Mouse (Mus musculus): ENCODE results near the gene Strip2. TPM values are rescaled to one million over a fixed set of nuclear protein-coding genes. Genes with fewer than 3 reads are reported as not detected.

The Strip2 gene
- total and polyA plus RNA-seq, 2 experiments from 2014 or later = 61.8 to 168 TPM

DNA sequence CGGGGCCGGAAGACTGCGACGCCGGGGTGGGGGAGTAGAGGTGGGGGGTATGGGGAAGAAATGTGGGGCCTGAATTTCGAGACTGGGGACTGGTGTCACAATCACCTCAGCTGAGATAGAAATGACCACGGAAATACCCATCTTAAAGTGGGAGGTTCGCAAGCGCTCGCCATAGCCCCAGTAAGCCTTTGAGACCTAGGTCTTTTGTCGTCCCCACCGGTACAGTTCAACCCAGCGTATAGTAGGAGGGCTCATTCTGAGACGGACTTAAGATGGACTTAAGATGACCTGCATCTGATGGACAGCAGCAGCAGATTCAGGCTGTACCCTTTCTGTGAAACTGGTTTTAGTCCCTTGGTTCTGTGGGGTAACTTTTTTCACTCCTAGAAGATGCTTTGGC is 68.7 kb downstream of the Strip2 start:
- TF ChIP-seq CTCF (IDR thresholded peaks at IDR 0.05; ENCODE audit: low read depth) (no peak), EP300 (IDR thresholded peaks at IDR 0.05; ENCODE audit: low read depth) (no peak)
- H3K9ac ChIP-seq (replicated peaks; ENCODE audit: low read depth, low read length) = peak overlapping the region; percentile 46; the same call in 1 of the 2 replicates
- no peaks in the 10 kb centered on the region for H3K27me3 ChIP-seq (ENCODE audit: control insufficient read depth, insufficient read depth, low read length)
- peak overlapping the region; percentile 78 for H3K4me2 ChIP-seq (ENCODE audit: low read depth, low read length)
- H3K36me3 ChIP-seq (replicated peaks; ENCODE audit: control insufficient read depth, insufficient read depth, low read length) = no peaks in the 10 kb centered on the region
- peak overlapping the region; percentile 57 for H3K4me3 ChIP-seq (ENCODE audit: low read depth, low read length)
- DNase-seq (ENCODE audit: low spot score) (no peak), ATAC-seq (ENCODE audit: insufficient read depth, low read depth) (peak; percentile 25; the same call in 1 of the 2 replicates)
- no peak overlapping the region for H3K27ac ChIP-seq (ENCODE audit: low read depth)
- WGBS = 1% methylated on average over 14 of the region's 14 CpGs
- H3K9me3 ChIP-seq (replicated peaks; ENCODE audit: control insufficient read depth, low read length) = no peaks in the 10 kb centered on the region
- no peaks in the 10 kb centered on the region for H3K4me1 ChIP-seq (ENCODE audit: control insufficient read depth, insufficient read depth)

DNA sequence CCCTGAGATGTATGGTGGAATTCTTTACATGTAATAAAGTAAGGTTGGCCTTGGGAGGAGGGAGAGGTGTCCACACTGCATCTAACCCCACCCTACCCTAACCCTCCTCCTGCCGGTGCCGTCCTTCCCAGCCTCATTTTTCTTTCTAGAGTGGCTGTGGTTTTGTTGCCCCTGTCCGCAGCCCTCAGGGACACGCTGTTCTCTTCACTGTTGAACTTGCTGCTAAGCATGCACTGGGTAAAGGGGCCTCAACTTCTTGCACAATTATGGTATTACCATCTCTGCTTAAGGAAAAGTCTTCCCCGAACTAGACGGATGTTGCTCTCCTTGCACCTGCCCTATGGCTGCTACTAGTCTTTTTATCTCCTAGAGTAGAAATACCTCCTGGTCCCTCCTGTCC is 69.2 kb downstream of the Strip2 start:
- Histone ChIP-seq H3K36me3 (replicated peaks; ENCODE audit: control insufficient read depth, insufficient read depth, low read length) (no peaks in the 10 kb centered on the region), H3K9ac (replicated peaks; ENCODE audit: low read depth, low read length) (no peak overlapping the region)
- 55% methylated on average over 6 of the region's 6 CpGs for WGBS

GRCm38 (mm10) chr6:29987246-29987645 is 70.4 kb downstream of the Strip2 start:
- Histone ChIP-seq H3K27me3 (ENCODE audit: control insufficient read depth, insufficient read depth, low read length) (no peaks in the 10 kb centered on the region), H3K4me3 (ENCODE audit: low read depth, low read length) (no peak overlapping the region), H3K4me1 (ENCODE audit: control insufficient read depth, insufficient read depth) (no peaks in the 10 kb centered on the region), H3K36me3 (replicated peaks; ENCODE audit: control insufficient read depth, insufficient read depth, low read length) (no peaks in the 10 kb centered on the region), H3K27ac (ENCODE audit: low read depth) (no peak overlapping the region), H3K4me2 (ENCODE audit: low read depth, low read length) (no peak overlapping the region), H3K9ac (replicated peaks; ENCODE audit: low read depth, low read length) (no peak overlapping the region), H3K9me3 (replicated peaks; ENCODE audit: control insufficient read depth, low read length) (no peaks in the 10 kb centered on the region)
- WGBS = 52% methylated on average over 3 of the region's 3 CpGs
- no peak for ATAC-seq (ENCODE audit: insufficient read depth, low read depth)
- no peak for DNase-seq (ENCODE audit: low spot score)
- no peak for TF ChIP-seq CTCF (IDR thresholded peaks at IDR 0.05; ENCODE audit: low read depth)
- no peak for TF ChIP-seq EP300 (IDR thresholded peaks at IDR 0.05; ENCODE audit: low read depth)

More for the DNA sequence above, 69.2 kb downstream of the Strip2 start:
- ATAC-seq (ENCODE audit: insufficient read depth, low read depth) (no peak), DNase-seq (ENCODE audit: low spot score) (no peak)
- H3K27me3 ChIP-seq (ENCODE audit: control insufficient read depth, insufficient read depth, low read length) = no peaks in the 10 kb centered on the region
- no peaks in the 10 kb centered on the region for H3K4me1 ChIP-seq (ENCODE audit: control insufficient read depth, insufficient read depth)
- H3K9me3 ChIP-seq (replicated peaks; ENCODE audit: control insufficient read depth, low read length) = no peaks in the 10 kb centered on the region
- H3K27ac ChIP-seq (ENCODE audit: low read depth) = no peak overlapping the region
- TF ChIP-seq EP300 (IDR thresholded peaks at IDR 0.05; ENCODE audit: low read depth) (no peak), CTCF (IDR thresholded peaks at IDR 0.05; ENCODE audit: low read depth) (no peak)
- H3K4me3 ChIP-seq (ENCODE audit: low read depth, low read length) = no peak overlapping the region
- peak overlapping the region; percentile 78; the same call in 1 of the 2 replicates for H3K4me2 ChIP-seq (ENCODE audit: low read depth, low read length)

GRCm38 (mm10) chr6:29998140-29998539 is 81.3 kb downstream of the Strip2 start:
- Histone ChIP-seq H3K4me2 (ENCODE audit: low read depth, low read length) (no peak overlapping the region), H3K27me3 (ENCODE audit: control insufficient read depth, insufficient read depth, low read length) (no peaks in the 10 kb centered on the region), H3K4me3 (ENCODE audit: low read depth, low read length) (no peak overlapping the region), H3K9ac (replicated peaks; ENCODE audit: low read depth, low read length) (no peak overlapping the region), H3K4me1 (ENCODE audit: control insufficient read depth, insufficient read depth) (no peaks in the 10 kb centered on the region), H3K36me3 (replicated peaks; ENCODE audit: control insufficient read depth, insufficient read depth, low read length) (no peaks in the 10 kb centered on the region), H3K9me3 (replicated peaks; ENCODE audit: control insufficient read depth, low read length) (no peaks in the 10 kb centered on the region), H3K27ac (ENCODE audit: low read depth) (no peak overlapping the region)
- no peak for DNase-seq (ENCODE audit: low spot score)
- no peak for TF ChIP-seq EP300 (IDR thresholded peaks at IDR 0.05; ENCODE audit: low read depth)
- no peak for TF ChIP-seq CTCF (IDR thresholded peaks at IDR 0.05; ENCODE audit: low read depth)
- WGBS = 71% methylated on average over 9 of the region's 9 CpGs
- ATAC-seq (ENCODE audit: insufficient read depth, low read depth) = no peak

DNA sequence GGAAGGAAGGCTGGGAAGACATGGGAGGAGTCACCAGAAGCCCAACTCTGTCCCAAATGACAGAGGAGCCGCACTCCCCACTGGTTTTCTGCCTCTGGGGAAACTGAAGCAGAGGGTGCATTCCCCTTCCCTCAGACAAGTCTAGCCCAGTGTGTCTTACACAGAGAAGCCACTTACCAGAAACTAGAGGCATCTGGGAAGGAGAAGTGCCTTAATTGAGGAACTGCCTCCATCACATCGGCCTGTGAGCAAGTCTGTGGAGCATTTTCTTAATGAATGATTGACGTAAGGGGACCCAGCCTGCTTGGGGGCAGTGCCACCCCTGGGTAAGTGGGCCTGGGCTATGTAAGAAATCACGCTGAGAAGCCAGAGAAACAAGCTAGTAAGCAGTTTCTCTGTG is 82.0 kb downstream of the Strip2 start:
- WGBS = 65% methylated on average over 4 of the region's 4 CpGs
- ATAC-seq (ENCODE audit: insufficient read depth, low read depth) = no peak
- H3K36me3 ChIP-seq (replicated peaks; ENCODE audit: control insufficient read depth, insufficient read depth, low read length) = no peaks in the 10 kb centered on the region

GRCm38 (mm10) chr6:30002628-30003027 is 85.8 kb downstream of the Strip2 start:
- no peak overlapping the region for H3K4me3 ChIP-seq (ENCODE audit: low read depth, low read length)
- ATAC-seq (ENCODE audit: insufficient read depth, low read depth) (no peak), DNase-seq (ENCODE audit: low spot score) (no peak)
- TF ChIP-seq EP300 (IDR thresholded peaks at IDR 0.05; ENCODE audit: low read depth) = no peak
- TF ChIP-seq CTCF (IDR thresholded peaks at IDR 0.05; ENCODE audit: low read depth) = no peak
- no peaks in the 10 kb centered on the region for H3K4me1 ChIP-seq (ENCODE audit: control insufficient read depth, insufficient read depth)
- H3K4me2 ChIP-seq (ENCODE audit: low read depth, low read length) = no peak overlapping the region
- H3K27me3 ChIP-seq (ENCODE audit: control insufficient read depth, insufficient read depth, low read length) = no peaks in the 10 kb centered on the region
- H3K27ac ChIP-seq (ENCODE audit: low read depth) = no peak overlapping the region
- no peak overlapping the region for H3K9ac ChIP-seq (replicated peaks; ENCODE audit: low read depth, low read length)
- 66% methylated on average over 9 of the region's 9 CpGs for WGBS
- no peaks in the 10 kb centered on the region for H3K36me3 ChIP-seq (replicated peaks; ENCODE audit: control insufficient read depth, insufficient read depth, low read length)
- no peaks in the 10 kb centered on the region for H3K9me3 ChIP-seq (replicated peaks; ENCODE audit: control insufficient read depth, low read length)

More for the DNA sequence above, 82.0 kb downstream of the Strip2 start:
- H3K9me3 ChIP-seq (replicated peaks; ENCODE audit: control insufficient read depth, low read length) = no peaks in the 10 kb centered on the region
- no peak for DNase-seq (ENCODE audit: low spot score)
- H3K4me1 ChIP-seq (ENCODE audit: control insufficient read depth, insufficient read depth) = no peaks in the 10 kb centered on the region
- H3K9ac ChIP-seq (replicated peaks; ENCODE audit: low read depth, low read length) = no peak overlapping the region
- H3K4me3 ChIP-seq (ENCODE audit: low read depth, low read length) = no peak overlapping the region
- no peak for TF ChIP-seq EP300 (IDR thresholded peaks at IDR 0.05; ENCODE audit: low read depth)
- TF ChIP-seq CTCF (IDR thresholded peaks at IDR 0.05; ENCODE audit: low read depth) = no peak
- no peak overlapping the region for H3K27ac ChIP-seq (ENCODE audit: low read depth)
- no peak overlapping the region for H3K4me2 ChIP-seq (ENCODE audit: low read depth, low read length)
- H3K27me3 ChIP-seq (ENCODE audit: control insufficient read depth, insufficient read depth, low read length) = no peaks in the 10 kb centered on the region
